11 mouse cellular contexts compared by ENCODE assay signal in genomic region chr6:8278426-8279002, GRCm38 (mm10). TPM values are rescaled to one million over a fixed set of nuclear protein-coding genes. Genes with fewer than 3 reads are reported as not detected.
DNase-seq lines count a peak whose midpoint lies in the region; ATAC-seq and TF ChIP-seq lines count a peak whose summit lies in the region.
"Had no signal": no experiment of that assay in that cellular context is flagged by ENCODE, and none has a peak within 500 bp of the region (broad histone marks: within the 10 kb centered on the region; RNA-seq: fewer than 3 reads in every experiment).

No protein-coding gene starts in this region.

- no peaks in the 10 kb centered on the region for H3K27me3 ChIP-seq in lung, postnatal 0 days (replicated peaks; ENCODE audit: insufficient read depth, low read length)
- H3K27me3 ChIP-seq in ES-Bruce4 (ENCODE audit: control insufficient read depth, insufficient read depth, low read length, poor library complexity, severe bottlenecking): no peaks in the 10 kb centered on the region
- H3K27me3 ChIP-seq in kidney, embryonic 14.5 days (ENCODE audit: control insufficient read depth, insufficient read depth, low read length): no peaks in the 10 kb centered on the region
- H3K27me3 ChIP-seq in heart, embryonic 10.5 days (ENCODE audit: insufficient read depth, poor library complexity, severe bottlenecking): no peaks in the 10 kb centered on the region
- H3K27me3 ChIP-seq: forebrain, embryonic 15.5 days; lung, embryonic 15.5 days; neural tube, embryonic 13.5 days had no signal

- 85% methylated on average over 5 of the region's 5 CpGs for WGBS in lung, postnatal 0 days
- 74% methylated on average over 5 of the region's 5 CpGs for WGBS in kidney, embryonic 14.5 days
- WGBS in heart, embryonic 10.5 days: 78% methylated on average over 5 of the region's 5 CpGs

- no peak for TF ChIP-seq EP300 in lung, postnatal 0 days (IDR thresholded peaks at IDR 0.05)
- TF ChIP-seq EP300 in ES-Bruce4 (IDR thresholded peaks at IDR 0.05; ENCODE audit: insufficient read depth, low read depth, low read length): no peak

- H3K4me2 ChIP-seq in lung, postnatal 0 days (replicated peaks; ENCODE audit: low read depth, low read length): no peak overlapping the region
- H3K4me2 ChIP-seq in kidney, embryonic 14.5 days (replicated peaks; ENCODE audit: low read depth, low read length): no peak overlapping the region
- H3K4me2 ChIP-seq: forebrain, embryonic 15.5 days; lung, embryonic 15.5 days; neural tube, embryonic 13.5 days had no signal

- H3K36me3 ChIP-seq in lung, postnatal 0 days (ENCODE audit: insufficient read depth, low read length): no peaks in the 10 kb centered on the region
- H3K36me3 ChIP-seq in ES-Bruce4 (ENCODE audit: control insufficient read depth, insufficient read depth, low read length, poor library complexity, severe bottlenecking): no peaks in the 10 kb centered on the region
- no peaks in the 10 kb centered on the region for H3K36me3 ChIP-seq in kidney, embryonic 14.5 days (ENCODE audit: control insufficient read depth, insufficient read depth, low read length)
- peaks cover 5% of the 10 kb centered on the region; the same call in 1 of the 2 replicates for H3K36me3 ChIP-seq in heart, embryonic 10.5 days
- H3K36me3 ChIP-seq: forebrain, embryonic 15.5 days; lung, embryonic 15.5 days had no signal

- TF ChIP-seq POLR2A in ES-Bruce4 (IDR thresholded peaks at IDR 0.05; ENCODE audit: insufficient read depth, low read length): no peak
- TF ChIP-seq POLR2A in bone marrow macrophage, adult 2 months (IDR thresholded peaks at IDR 0.05; ENCODE audit: borderline replicate concordance, low read depth, low read length): no peak

- peak; percentile 54 for TF ChIP-seq CTCF in lung, postnatal 0 days (IDR thresholded peaks at IDR 0.05)
- peak; percentile 3 for TF ChIP-seq CTCF in ES-Bruce4 (IDR thresholded peaks at IDR 0.05; ENCODE audit: low read depth, low read length)
- peak; percentile 60 for TF ChIP-seq CTCF in bone marrow macrophage, adult 2 months (IDR thresholded peaks at IDR 0.05; ENCODE audit: low read depth, low read length)

- H3K4me3 ChIP-seq in lung, postnatal 0 days (ENCODE audit: low read depth, low read length): no peak overlapping the region
- H3K4me3 ChIP-seq in ES-Bruce4 (ENCODE audit: low read depth, low read length): no peak overlapping the region
- H3K4me3 ChIP-seq in bone marrow macrophage, adult 2 months (ENCODE audit: insufficient read depth, low read length): no peak overlapping the region
- no peak overlapping the region for H3K4me3 ChIP-seq in kidney, embryonic 14.5 days (ENCODE audit: low read length)
- H3K4me3 ChIP-seq in heart, embryonic 10.5 days: no peak overlapping the region
- H3K4me3 ChIP-seq: forebrain, embryonic 15.5 days; lung, embryonic 15.5 days; neural tube, embryonic 13.5 days had no signal

- no peaks in the 10 kb centered on the region for H3K9me3 ChIP-seq in lung, postnatal 0 days (ENCODE audit: low read length)
- no peaks in the 10 kb centered on the region for H3K9me3 ChIP-seq in ES-Bruce4 (replicated peaks; ENCODE audit: control insufficient read depth, insufficient read depth, low read length, poor library complexity, severe bottlenecking)
- no peaks in the 10 kb centered on the region for H3K9me3 ChIP-seq in kidney, embryonic 14.5 days (ENCODE audit: control insufficient read depth, low read length)
- H3K9me3 ChIP-seq in heart, embryonic 10.5 days: no peaks in the 10 kb centered on the region
- H3K9me3 ChIP-seq: forebrain, embryonic 15.5 days; lung, embryonic 15.5 days; neural tube, embryonic 13.5 days had no signal

- DNase-seq in lung, postnatal 0 days (ENCODE audit: low spot score): no peak
- no peak for DNase-seq in lung, postnatal 14 days
- no peak for DNase-seq in heart, embryonic 10.5 days (ENCODE audit: low spot score)

- ATAC-seq in lung, postnatal 0 days: no peak
- ATAC-seq in neutrophil, adult 5-6 weeks (ENCODE audit: extremely low read depth, insufficient number of reproducible peaks, low FRiP score, poor library complexity, severe bottlenecking): peak; percentile 42; the same call in 1 of the 2 replicates
- no peak for ATAC-seq in kidney, embryonic 14.5 days (ENCODE audit: low FRiP score, low TSS enrichment)
- ATAC-seq: forebrain, embryonic 15.5 days had no signal

- H3K27ac ChIP-seq in lung, postnatal 0 days (ENCODE audit: low read length): no peak overlapping the region
- no peak overlapping the region for H3K27ac ChIP-seq in ES-Bruce4 (ENCODE audit: insufficient read depth, low read length)
- H3K27ac ChIP-seq in bone marrow macrophage, adult 2 months (ENCODE audit: insufficient read depth, low read depth, low read length): no peak overlapping the region
- H3K27ac ChIP-seq in kidney, embryonic 14.5 days (ENCODE audit: low read depth, low read length): no peak overlapping the region
- no peak overlapping the region for H3K27ac ChIP-seq in heart, embryonic 10.5 days
- H3K27ac ChIP-seq: forebrain, embryonic 15.5 days; lung, embryonic 15.5 days; neural tube, embryonic 13.5 days had no signal

- H3K9ac ChIP-seq in lung, postnatal 0 days (replicated peaks; ENCODE audit: low read depth): no peak overlapping the region
- no peak overlapping the region for H3K9ac ChIP-seq in ES-Bruce4 (ENCODE audit: low read depth, poor library complexity, severe bottlenecking)
- H3K9ac ChIP-seq in kidney, embryonic 14.5 days (ENCODE audit: low read depth, low read length): no peak overlapping the region
- H3K9ac ChIP-seq: forebrain, embryonic 15.5 days; lung, embryonic 15.5 days; neural tube, embryonic 13.5 days had no signal

- no peaks in the 10 kb centered on the region for H3K4me1 ChIP-seq in lung, postnatal 0 days (ENCODE audit: insufficient read depth, low read depth, low read length)
- no peaks in the 10 kb centered on the region for H3K4me1 ChIP-seq in ES-Bruce4 (ENCODE audit: control insufficient read depth, insufficient read depth, low read length)
- H3K4me1 ChIP-seq in bone marrow macrophage, adult 2 months (ENCODE audit: control insufficient read depth, insufficient read depth, low read length): no peaks in the 10 kb centered on the region
- no peaks in the 10 kb centered on the region for H3K4me1 ChIP-seq in kidney, embryonic 14.5 days (ENCODE audit: control insufficient read depth, insufficient read depth, low read length)
- H3K4me1 ChIP-seq in heart, embryonic 10.5 days: peaks cover 6% of the 10 kb centered on the region; the same call in 1 of the 2 replicates
- H3K4me1 ChIP-seq: forebrain, embryonic 15.5 days; lung, embryonic 15.5 days; neural tube, embryonic 13.5 days had no signal

RNA-seq across cellular contexts. Expression of gene Gm45062, which starts 19.3 kb away (rescaled TPM):
- 2.1 and 3.3 TPM in 2 replicates for polyA plus RNA-seq in lung, postnatal 0 days (2015; fragmentation: Nextera tagmentation; extraction: Ambion mirVana)
- polyA plus RNA-seq in ES-Bruce4 (2011; ENCODE audit: insufficient read depth, insufficient read length, low read depth, missing spikeins): 5.1 and 5.8 TPM in 2 replicates
- 2.5 and 3.7 TPM in 2 replicates for polyA plus RNA-seq in bone marrow macrophage, adult 2 months (2012; ENCODE audit: insufficient read depth, insufficient read length, missing spikeins)
- 40.6 and 42.8 TPM in 2 replicates for total RNA-seq in neutrophil, adult 5-6 weeks (2017)
- 3.1 and 5.5 TPM in 2 replicates for polyA plus RNA-seq in kidney, embryonic 14.5 days (2014; fragmentation: Nextera tagmentation; extraction: Ambion mirVana)
- 9.1 and 9.5 TPM in 2 replicates for polyA plus RNA-seq in heart, embryonic 10.5 days (2016; fragmentation: Nextera tagmentation; extraction: Ambion mirVana)
- total RNA-seq: heart, postnatal 25 days had no signal

RNA-seq across cellular contexts. Expression of gene Umad1, which starts 19.4 kb away (rescaled TPM):
- 17.6 and 21.0 TPM in 2 replicates for polyA plus RNA-seq in lung, postnatal 0 days (2015; fragmentation: Nextera tagmentation; extraction: Ambion mirVana)
- polyA plus RNA-seq in ES-Bruce4 (2011; ENCODE audit: insufficient read depth, insufficient read length, low read depth, missing spikeins): 2.5 and 5.2 TPM in 2 replicates
- 15.5 and 16.0 TPM in 2 replicates for polyA plus RNA-seq in bone marrow macrophage, adult 2 months (2012; ENCODE audit: insufficient read depth, insufficient read length, missing spikeins)
- 11.1 and 12.6 TPM in 2 replicates for total RNA-seq in neutrophil, adult 5-6 weeks (2017)
- 16.9 and 19.7 TPM in 2 replicates for polyA plus RNA-seq in kidney, embryonic 14.5 days (2014; fragmentation: Nextera tagmentation; extraction: Ambion mirVana)
- polyA plus RNA-seq in heart, embryonic 10.5 days (2016; fragmentation: Nextera tagmentation; extraction: Ambion mirVana): 24.8 and 30.3 TPM in 2 replicates

RNA-seq across cellular contexts. Expression of gene Rpa3, which starts 19.5 kb away (rescaled TPM):
- polyA plus RNA-seq in lung, postnatal 0 days (2015; fragmentation: Nextera tagmentation; extraction: Ambion mirVana): 89.1 and 89.6 TPM in 2 replicates
- polyA plus RNA-seq in ES-Bruce4 (2011; ENCODE audit: insufficient read depth, insufficient read length, low read depth, missing spikeins): 153 and 163 TPM in 2 replicates
- 30.5 and 41.0 TPM in 2 replicates for polyA plus RNA-seq in bone marrow macrophage, adult 2 months (2012; ENCODE audit: insufficient read depth, insufficient read length, missing spikeins)
- total RNA-seq in neutrophil, adult 5-6 weeks (2017): 20.0 and 20.4 TPM in 2 replicates
- 183 and 293 TPM in 2 replicates for polyA plus RNA-seq in kidney, embryonic 14.5 days (2014; fragmentation: Nextera tagmentation; extraction: Ambion mirVana)
- 142 and 162 TPM in 2 replicates for polyA plus RNA-seq in heart, embryonic 10.5 days (2016; fragmentation: Nextera tagmentation; extraction: Ambion mirVana)

Comparison
In these comparisons a context has a peak if more than half of its experiments do, and no peak if none do; other contexts are left out.
1. CTCF ChIP-seq: peak in every context shown above with its lines; median percentile 60 in bone marrow macrophage, adult 2 months; 54 in lung, postnatal 0 days; 3 in ES-Bruce4.